Mouse (Mus musculus): ENCODE measurements around the gene Rnf152. TPM values are rescaled to one million over a fixed set of nuclear protein-coding genes. Genes with fewer than 3 reads are reported as not detected.

Gene Rnf152
- polyA plus RNA-seq, 1 experiment, result not detected

DNA sequence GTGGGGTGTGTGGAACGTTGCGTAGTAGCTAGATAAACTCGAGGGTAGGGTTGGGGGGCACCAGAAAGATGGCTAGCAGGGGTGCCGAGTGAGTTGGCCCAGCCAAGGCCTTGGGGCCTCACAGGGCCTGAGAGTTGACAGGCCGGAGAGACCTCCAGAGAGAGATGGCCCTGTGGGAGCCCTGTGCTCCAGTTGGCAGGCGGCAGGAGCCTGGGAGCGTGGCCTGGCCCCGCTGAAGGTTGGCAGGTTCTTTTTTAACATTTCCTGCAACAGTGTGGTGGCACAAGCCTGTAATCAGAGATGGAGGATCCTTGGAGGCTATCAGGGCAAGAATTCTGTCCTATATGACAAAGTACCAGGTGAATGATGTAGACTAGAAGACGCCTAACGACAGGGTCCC lies 85.4 kb downstream of the Rnf152 start:
- TF ChIP-seq CTCF (IDR thresholded peaks at IDR 0.05; ENCODE audit: control insufficient read depth, insufficient read depth, insufficient read length) (no peak), FOSL1 (IDR thresholded peaks at IDR 0.05; ENCODE audit: insufficient read depth, low read length, poor library complexity, severe bottlenecking) (no peak), USF1 (IDR thresholded peaks at IDR 0.05; ENCODE audit: low read depth) (no peak), MYOG (IDR thresholded peaks at IDR 0.05; ENCODE audit: control insufficient read depth, extremely low read depth, insufficient read length) (no peak)
- H3K79me2 ChIP-seq (ENCODE audit: control insufficient read depth, insufficient read depth), result no peaks in the 10 kb centered on the region
- no peak overlapping the region for H3K4me3 ChIP-seq (ENCODE audit: insufficient read depth, poor library complexity, severe bottlenecking)

GRCm38 (mm10) chr1:105263283-105264033 lies 93.1 kb downstream of the Rnf152 start:
- Histone ChIP-seq H3K27me3 (ENCODE audit: control insufficient read depth, insufficient read depth, insufficient read length) (no peaks in the 10 kb centered on the region), H3K4me3 (ENCODE audit: insufficient read depth, poor library complexity, severe bottlenecking) (no peak overlapping the region), H3K79me3 (ENCODE audit: low read depth) (no peaks in the 10 kb centered on the region), H3ac (ENCODE audit: control insufficient read depth, insufficient read length, low read depth) (no peak overlapping the region), H3K79me2 (ENCODE audit: control insufficient read depth, insufficient read depth) (no peaks in the 10 kb centered on the region), H3K36me3 (ENCODE audit: control insufficient read depth, insufficient read depth) (no peaks in the 10 kb centered on the region)
- no peak for TF ChIP-seq CTCF (IDR thresholded peaks at IDR 0.05; ENCODE audit: control insufficient read depth, insufficient read depth, insufficient read length)
- TF ChIP-seq USF1 (IDR thresholded peaks at IDR 0.05; ENCODE audit: low read depth), result no peak
- no peak for TF ChIP-seq MYOD1 (IDR thresholded peaks at IDR 0.05; ENCODE audit: control insufficient read depth, insufficient read length, low read depth)
- no peak for TF ChIP-seq CEBPB (IDR thresholded peaks at IDR 0.05; ENCODE audit: low read depth)
- TF ChIP-seq MYOG (IDR thresholded peaks at IDR 0.05; ENCODE audit: control insufficient read depth, extremely low read depth, insufficient read length), result no peak

More for the DNA sequence above, 85.4 kb downstream of the Rnf152 start:
- H3K36me3 ChIP-seq (ENCODE audit: control insufficient read depth, insufficient read depth), result no peaks in the 10 kb centered on the region
- no peaks in the 10 kb centered on the region for H3K27me3 ChIP-seq (ENCODE audit: control insufficient read depth, insufficient read depth, insufficient read length)
- no peak overlapping the region for H3ac ChIP-seq (ENCODE audit: control insufficient read depth, insufficient read length, low read depth)
- H3K79me3 ChIP-seq (ENCODE audit: low read depth), result no peaks in the 10 kb centered on the region

GRCm38 (mm10) chr1:105260200-105260599 lies 96.3 kb downstream of the Rnf152 start:
- Histone ChIP-seq H3K79me2 (ENCODE audit: control insufficient read depth, insufficient read depth) (no peaks in the 10 kb centered on the region), H3K36me3 (ENCODE audit: control insufficient read depth, insufficient read depth) (no peaks in the 10 kb centered on the region), H3K4me3 (ENCODE audit: insufficient read depth, poor library complexity, severe bottlenecking) (no peak overlapping the region), H3K27me3 (ENCODE audit: control insufficient read depth, insufficient read depth, insufficient read length) (no peaks in the 10 kb centered on the region), H3K79me3 (ENCODE audit: low read depth) (no peaks in the 10 kb centered on the region), H3ac (ENCODE audit: control insufficient read depth, insufficient read length, low read depth) (no peak overlapping the region)
- no peak for TF ChIP-seq USF1 (IDR thresholded peaks at IDR 0.05; ENCODE audit: low read depth)
- no peak for TF ChIP-seq CEBPB (IDR thresholded peaks at IDR 0.05; ENCODE audit: low read depth)
- no peak for TF ChIP-seq MYOG (IDR thresholded peaks at IDR 0.05; ENCODE audit: control insufficient read depth, extremely low read depth, insufficient read length)
- TF ChIP-seq FOSL1 (IDR thresholded peaks at IDR 0.05; ENCODE audit: insufficient read depth, low read length, poor library complexity, severe bottlenecking), result no peak
- TF ChIP-seq MAX (IDR thresholded peaks at IDR 0.05), result no peak
- no peak for TF ChIP-seq MYOD1 (IDR thresholded peaks at IDR 0.05; ENCODE audit: control insufficient read depth, insufficient read length, low read depth)
- TF ChIP-seq CTCF (IDR thresholded peaks at IDR 0.05; ENCODE audit: control insufficient read depth, insufficient read depth, insufficient read length), result no peak

DNA sequence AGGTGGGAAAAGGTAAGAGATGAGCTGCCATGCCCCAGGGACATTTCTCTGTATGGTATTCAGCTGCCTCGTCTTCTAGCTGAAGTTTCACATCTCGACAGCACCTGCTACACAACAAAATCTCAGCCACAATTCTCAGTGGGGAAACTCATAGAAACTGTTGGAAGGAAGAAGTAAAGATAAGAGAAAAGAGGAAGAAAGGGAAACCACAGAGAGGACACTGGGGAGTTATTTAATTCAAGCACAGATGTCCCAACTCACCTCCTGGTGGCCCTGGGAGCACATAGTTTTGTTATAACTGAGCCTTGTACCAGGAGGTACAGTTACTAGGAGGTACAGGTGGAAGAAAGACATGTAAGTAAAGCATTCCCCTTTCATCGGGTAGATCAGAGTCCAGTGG lies 99.3 kb downstream of the Rnf152 start:
- no peak for TF ChIP-seq MYOG (IDR thresholded peaks at IDR 0.05; ENCODE audit: control insufficient read depth, extremely low read depth, insufficient read length)
- TF ChIP-seq USF1 (IDR thresholded peaks at IDR 0.05; ENCODE audit: low read depth), result no peak
- TF ChIP-seq CTCF (IDR thresholded peaks at IDR 0.05; ENCODE audit: control insufficient read depth, insufficient read depth, insufficient read length), result no peak
- TF ChIP-seq MYOD1 (IDR thresholded peaks at IDR 0.05; ENCODE audit: control insufficient read depth, insufficient read length, low read depth), result no peak
- no peak for TF ChIP-seq CEBPB (IDR thresholded peaks at IDR 0.05; ENCODE audit: low read depth)
- no peak for TF ChIP-seq MAX (IDR thresholded peaks at IDR 0.05)
- no peak for TF ChIP-seq FOSL1 (IDR thresholded peaks at IDR 0.05; ENCODE audit: insufficient read depth, low read length, poor library complexity, severe bottlenecking)
- Histone ChIP-seq H3K27me3 (ENCODE audit: control insufficient read depth, insufficient read depth, insufficient read length) (no peaks in the 10 kb centered on the region), H3K79me3 (ENCODE audit: low read depth) (no peaks in the 10 kb centered on the region), H3ac (ENCODE audit: control insufficient read depth, insufficient read length, low read depth) (no peak overlapping the region), H3K4me3 (ENCODE audit: insufficient read depth, poor library complexity, severe bottlenecking) (no peak overlapping the region), H3K36me3 (ENCODE audit: control insufficient read depth, insufficient read depth) (no peaks in the 10 kb centered on the region), H3K79me2 (ENCODE audit: control insufficient read depth, insufficient read depth) (no peaks in the 10 kb centered on the region)

DNA sequence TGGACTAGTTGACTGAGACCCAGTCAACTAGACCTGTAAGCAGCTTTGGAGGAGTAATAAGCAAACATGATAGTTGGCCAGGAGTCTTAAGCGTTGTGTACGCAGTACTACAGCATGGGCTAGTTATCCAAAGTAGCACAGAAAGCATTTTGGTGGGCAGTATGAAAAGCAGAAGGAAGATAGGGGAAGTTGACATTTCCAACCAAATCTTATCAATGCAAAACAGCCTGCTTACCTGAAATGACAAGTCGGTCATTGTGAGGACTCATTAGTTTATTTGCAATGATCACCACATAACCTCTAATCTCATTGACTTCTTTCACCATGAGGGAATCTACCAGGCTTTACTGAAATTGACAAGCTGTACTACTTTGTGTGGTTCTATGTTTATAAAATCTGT lies 107.3 kb downstream of the Rnf152 start:
- H3K4me3 ChIP-seq (ENCODE audit: insufficient read depth, poor library complexity, severe bottlenecking), result no peak overlapping the region
- no peaks in the 10 kb centered on the region for H3K27me3 ChIP-seq (ENCODE audit: control insufficient read depth, insufficient read depth, insufficient read length)
- H3ac ChIP-seq (ENCODE audit: control insufficient read depth, insufficient read length, low read depth), result no peak overlapping the region
- no peaks in the 10 kb centered on the region for H3K79me3 ChIP-seq (ENCODE audit: low read depth)
- H3K36me3 ChIP-seq (ENCODE audit: control insufficient read depth, insufficient read depth), result no peaks in the 10 kb centered on the region
- no peaks in the 10 kb centered on the region for H3K79me2 ChIP-seq (ENCODE audit: control insufficient read depth, insufficient read depth)
- TF ChIP-seq CTCF (IDR thresholded peaks at IDR 0.05; ENCODE audit: control insufficient read depth, insufficient read depth, insufficient read length) (no peak), CEBPB (IDR thresholded peaks at IDR 0.05; ENCODE audit: low read depth) (no peak), MAX (IDR thresholded peaks at IDR 0.05) (no peak), MYOG (IDR thresholded peaks at IDR 0.05; ENCODE audit: control insufficient read depth, extremely low read depth, insufficient read length) (no peak), USF1 (IDR thresholded peaks at IDR 0.05; ENCODE audit: low read depth) (no peak), MYOD1 (IDR thresholded peaks at IDR 0.05; ENCODE audit: control insufficient read depth, insufficient read length, low read depth) (no peak)

DNA sequence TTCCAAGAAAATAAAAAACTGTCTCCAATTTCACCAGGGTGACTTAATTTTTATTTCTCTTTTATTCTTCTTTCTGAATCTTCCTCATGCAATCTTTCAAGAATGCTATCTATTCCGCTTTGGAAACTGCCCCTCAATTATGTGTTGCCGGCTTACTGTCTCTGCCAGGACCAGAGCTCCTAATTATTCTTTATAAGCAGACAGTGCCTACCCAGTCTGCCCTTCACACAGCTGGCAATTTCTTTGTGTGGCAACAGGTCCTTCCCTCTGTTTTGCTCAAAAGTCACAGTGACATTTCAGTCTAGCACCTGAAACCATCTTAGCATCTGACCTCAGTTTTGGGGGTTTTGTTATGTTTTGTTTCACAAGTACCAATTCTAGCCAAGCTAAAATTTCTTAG lies 109.9 kb downstream of the Rnf152 start:
- no peaks in the 10 kb centered on the region for H3K36me3 ChIP-seq (ENCODE audit: control insufficient read depth, insufficient read depth)
- TF ChIP-seq MYOD1 (IDR thresholded peaks at IDR 0.05; ENCODE audit: control insufficient read depth, insufficient read length, low read depth) (no peak), MAX (IDR thresholded peaks at IDR 0.05) (no peak), FOSL1 (IDR thresholded peaks at IDR 0.05; ENCODE audit: insufficient read depth, low read length, poor library complexity, severe bottlenecking) (no peak), USF1 (IDR thresholded peaks at IDR 0.05; ENCODE audit: low read depth) (no peak), CEBPB (IDR thresholded peaks at IDR 0.05; ENCODE audit: low read depth) (no peak), MYOG (IDR thresholded peaks at IDR 0.05; ENCODE audit: control insufficient read depth, extremely low read depth, insufficient read length) (no peak)

More for the DNA sequence above, 109.9 kb downstream of the Rnf152 start:
- Histone ChIP-seq H3ac (ENCODE audit: control insufficient read depth, insufficient read length, low read depth) (no peak overlapping the region), H3K79me2 (ENCODE audit: control insufficient read depth, insufficient read depth) (no peaks in the 10 kb centered on the region), H3K27me3 (ENCODE audit: control insufficient read depth, insufficient read depth, insufficient read length) (no peaks in the 10 kb centered on the region), H3K79me3 (ENCODE audit: low read depth) (no peaks in the 10 kb centered on the region), H3K4me3 (ENCODE audit: insufficient read depth, poor library complexity, severe bottlenecking) (no peak overlapping the region)

Data from C2C12 (cell line).